Mouse (Mus musculus) heart, postnatal 25 days (tissue): Measurements from ENCODE around the gene Mettl4. TPM values are rescaled to one million over a fixed set of nuclear protein-coding genes. Genes with fewer than 3 reads are reported as not detected.
A peak's percentile ranks its signal among the peaks of the same experiment; 100 is the strongest.
"Not testable (repeated sequence)": the region's sequence is repeated elsewhere in the genome, so short reads cannot be mapped to it uniquely, and the experiment has no call there.

ENCODE experiments used
- DNase-seq: peaks from one replicate; pipeline ENCODE4 v3.0.0; 2022; ENCODE audit warnings: low spot score
- intact Hi-C: fragments of 180-260 bp; cut with DNase I; formaldehyde crosslinking; loops from one replicate; pipeline ENCODE4 v1.15.1; 2025
- total RNA-seq, 2 experiments: library from RNA; stranded (reverse); gene quantifications; 2 replicates each; pipeline ENCODE4 v1.2.3; 2021

The Mettl4 gene
- total RNA-seq = 1 to 10 TPM; 7.5 to 9.3 TPM

GRCm38 (mm10) chr17:94749466-94750135 lies at the start of gene Mettl4:
Gene Mettl4, minus strand, starts transcription at chr17:94750019.
- intact Hi-C loops = no loop called here
- peak; percentile 87 for DNase-seq

DNA sequence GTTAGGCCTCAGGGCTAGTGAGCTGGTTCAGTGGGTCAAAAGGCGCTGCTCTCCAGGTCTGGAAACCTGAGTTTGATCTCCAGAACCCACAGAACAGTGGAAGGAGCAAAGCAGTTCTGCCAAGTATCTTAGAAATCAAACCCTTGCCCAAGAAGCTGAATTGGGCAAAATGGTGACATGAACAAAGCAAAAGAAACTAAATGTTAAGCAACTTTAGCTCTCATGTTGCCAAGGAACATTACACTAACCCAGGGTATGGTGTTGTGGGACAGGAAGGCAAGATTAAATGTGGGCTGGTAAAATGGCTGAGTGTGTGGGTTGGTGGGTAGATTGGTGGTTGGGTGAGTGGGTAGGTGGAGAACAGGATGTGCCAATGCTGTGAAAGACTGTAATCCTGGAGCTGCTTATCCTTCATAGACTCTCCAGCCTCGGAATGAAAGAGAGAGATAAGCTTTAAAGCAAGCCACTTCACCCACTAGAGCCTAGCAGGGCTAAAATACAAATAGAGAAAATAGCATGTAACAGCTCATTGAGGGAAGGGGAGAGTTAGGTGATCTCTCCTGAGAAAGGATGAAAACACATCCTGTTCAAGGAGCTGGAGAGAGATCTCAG lies 29.2 kb upstream of the Mettl4 start:
- intact Hi-C loops = no loop called here
- no peak for DNase-seq

GRCm38 (mm10) chr17:94768491-94768890 lies 18.7 kb upstream of the Mettl4 start:
- DNase-seq = no peak
- intact Hi-C loops = no loop called here

- DNase-seq = no peak
- intact Hi-C loops = no loop called here
Observed at GRCm38 (mm10) chr17:94764711-94765110, 14.9 kb upstream of the Mettl4 start.

- intact Hi-C loops = no loop called here
- DNase-seq = no peak
Observed at GRCm38 (mm10) chr17:94764011-94764410, 14.2 kb upstream of the Mettl4 start.

DNA sequence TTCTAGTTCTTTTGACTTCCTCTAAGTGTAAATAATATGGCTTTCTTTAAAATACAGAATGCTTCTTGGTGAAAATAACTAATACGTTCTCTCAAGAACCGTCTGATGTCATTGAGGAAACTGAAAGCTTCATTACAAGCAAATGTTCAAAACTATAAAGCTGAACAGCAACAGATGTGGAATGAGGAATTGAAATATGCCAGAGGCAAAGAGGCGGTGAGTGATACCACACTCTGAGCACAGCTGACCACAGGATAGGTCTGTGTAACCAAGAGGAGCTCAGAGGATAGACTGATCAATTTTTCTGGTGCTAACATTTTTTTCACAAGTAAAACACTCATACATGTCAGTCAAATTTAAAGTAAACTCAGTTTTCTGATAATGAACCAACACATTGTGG lies 12.6 kb upstream of the Mettl4 start:
- DNase-seq = no peak
- intact Hi-C loops = no loop called here

DNA sequence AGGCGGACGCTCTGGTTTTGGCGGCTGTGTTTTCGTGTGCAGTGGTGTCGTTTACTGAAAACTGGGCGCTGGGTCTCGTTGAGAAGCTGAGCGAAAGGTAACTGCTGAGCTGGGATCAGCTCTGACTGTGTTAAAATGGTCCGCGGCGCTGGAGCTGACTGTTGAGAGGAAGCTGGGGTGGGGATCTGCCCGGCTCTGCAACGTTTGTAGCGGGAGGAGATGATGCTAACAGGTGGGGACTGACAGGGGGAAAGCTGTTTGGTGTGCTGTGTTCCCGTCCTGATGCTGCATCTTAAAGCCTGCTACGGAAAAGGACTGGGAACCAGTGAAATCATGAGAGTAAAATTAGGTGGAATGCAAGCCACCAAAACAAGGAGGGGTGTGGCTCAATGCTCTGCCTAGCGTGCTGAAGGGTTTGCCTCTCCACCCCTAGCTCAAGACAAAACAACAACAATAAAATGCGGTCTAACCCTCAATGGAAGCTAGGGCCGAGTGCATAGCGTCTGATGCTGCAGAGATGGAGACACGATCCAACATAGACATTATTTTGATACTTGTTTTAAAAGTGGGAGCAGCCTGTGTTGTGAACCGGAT lies 414 bp upstream of the Mettl4 start:
- DNase-seq = no peak
- intact Hi-C loops = no loop called here

- no peak for DNase-seq
- intact Hi-C loops = loop anchor here (10.0 kb wide), 1 partner anchor 1583 kb away; no protein-coding TSS in a partner anchor
Observed at GRCm38 (mm10) chr17:94738173-94738572, 11.6 kb downstream of the Mettl4 start.

GRCm38 (mm10) chr17:94735885-94736284 lies 13.9 kb downstream of the Mettl4 start:
- no peak for DNase-seq
- intact Hi-C loops = loop anchor here (10.0 kb wide), 1 partner anchor 1581 kb away; no protein-coding TSS in a partner anchor

- intact Hi-C loops = loop anchor here (10.0 kb wide), 1 partner anchor 1581 kb away; no protein-coding TSS in a partner anchor
- no peak for DNase-seq
Observed at GRCm38 (mm10) chr17:94735437-94735836, 14.4 kb downstream of the Mettl4 start.

- DNase-seq = not testable (repeated sequence)
- intact Hi-C loops = loop anchor here (10.0 kb wide), 1 partner anchor 1576 kb away; no protein-coding TSS in a partner anchor
Observed at GRCm38 (mm10) chr17:94730416-94730815, 19.4 kb downstream of the Mettl4 start.

DNA sequence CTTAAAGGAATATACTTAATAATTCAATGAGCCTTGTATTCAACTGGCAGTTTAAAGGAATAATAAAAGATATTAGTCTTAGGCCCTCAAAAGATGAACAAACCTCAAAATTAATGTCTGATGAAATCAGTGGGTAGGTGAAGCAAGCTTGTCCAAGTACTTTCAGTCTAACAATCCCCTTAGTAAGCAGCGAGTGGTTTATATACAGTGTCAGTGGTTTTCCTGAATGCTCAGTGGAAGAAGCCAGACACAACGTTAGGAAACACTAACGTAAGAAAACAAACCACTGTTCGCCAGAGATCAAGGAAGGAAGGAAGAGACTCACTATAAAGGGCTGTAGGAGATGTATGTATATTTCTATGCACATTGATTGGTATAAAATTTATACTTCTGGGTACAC lies 23.1 kb downstream of the Mettl4 start:
- intact Hi-C loops = no loop called here
- DNase-seq = no peak

DNA sequence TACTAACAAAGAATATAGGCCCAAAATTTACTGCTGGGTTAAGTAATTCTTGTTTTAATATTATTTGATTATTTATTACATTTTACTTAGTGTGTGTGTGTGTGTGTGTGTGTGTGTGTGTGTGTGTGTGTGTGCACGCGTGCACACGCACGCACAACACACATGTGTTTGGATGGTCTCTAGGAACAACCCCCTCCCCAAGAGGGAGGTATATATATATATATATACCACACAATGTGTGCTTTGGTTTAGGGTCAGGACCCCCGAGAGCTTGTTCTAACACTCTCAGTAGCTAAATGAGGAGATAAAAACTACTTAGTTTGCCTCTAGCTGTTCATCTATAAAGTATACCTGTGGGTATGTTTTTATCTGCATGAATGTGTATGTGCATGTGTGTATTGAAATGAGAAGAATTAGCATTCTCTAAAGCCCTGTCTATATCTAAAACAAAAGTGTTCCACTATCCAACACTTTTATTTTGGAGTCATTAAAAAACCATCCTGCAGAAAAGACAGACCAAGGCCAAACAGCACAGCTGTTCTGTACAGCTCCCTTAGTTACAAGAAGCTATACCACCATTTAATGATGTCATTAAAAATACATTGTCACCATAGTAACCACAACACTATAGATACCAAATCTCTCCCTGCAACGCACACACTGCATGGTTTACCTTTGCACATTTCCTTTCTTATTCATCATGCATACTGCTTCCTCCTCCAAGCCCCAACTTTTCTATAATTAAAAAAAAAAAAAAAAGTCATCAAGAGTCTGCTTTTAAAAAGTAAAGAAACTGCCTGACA lies 76.1 kb downstream of the Mettl4 start:
- DNase-seq = no peak
- intact Hi-C loops = no loop called here
